Mouse (Mus musculus) cerebellum, adult 2 months (tissue): ENCODE results near the gene Kiss1r. TPM values are rescaled to one million over a fixed set of nuclear protein-coding genes. Genes with fewer than 3 reads are reported as not detected.
"Not testable (repeated sequence)": the region's sequence is repeated elsewhere in the genome, so short reads cannot be mapped to it uniquely, and the experiment has no call there.

Experiments
- DNase-seq, 2 experiments: peaks; one replicate each; pipeline ENCODE4 v3.0.0; 2021
- H3K27ac ChIP-seq: fragments of 200-500 bp; 2 replicates; pipeline ENCODE4 v1.5.1; 2012; ENCODE audit warnings: low read length, control low read depth, inconsistent platforms; ENCODE audit not compliant: insufficient read depth
- H3K27me3 ChIP-seq: fragments of 200-500 bp; 2 replicates; pipeline ENCODE4 v1.6.1; 2012; ENCODE audit warnings: inconsistent platforms, mild to moderate bottlenecking, low read length, moderate library complexity; ENCODE audit not compliant: control insufficient read depth, insufficient read depth
- H3K4me1 ChIP-seq: fragments of 200-500 bp; 2 replicates; pipeline ENCODE4 v1.6.1; 2011; ENCODE audit warnings: low read length; ENCODE audit not compliant: control insufficient read depth, insufficient read depth
- H3K4me3 ChIP-seq: fragments of 200-500 bp; replicated peaks from 2 replicates; pipeline ENCODE3; 2011; ENCODE audit warnings: mild to moderate bottlenecking, low read depth, low read length, control low read depth; ENCODE audit not compliant: insufficient read depth
- CTCF ChIP-seq: fragments of 200-500 bp; IDR thresholded peaks from 2 replicates; pipeline ENCODE4 v1.5.1; 2011; ENCODE audit warnings: low read depth, mild to moderate bottlenecking, control low read depth, low read length, moderate library complexity, borderline replicate concordance; ENCODE audit not compliant: insufficient read depth
- POLR2A ChIP-seq: fragments of 200-500 bp; IDR thresholded peaks from 2 replicates; pipeline ENCODE4 v1.6.1; 2011; ENCODE audit warnings: low read length, control low read depth, borderline replicate concordance; ENCODE audit not compliant: insufficient read depth
- WGBS: fragments of 180-500 bp; shearing (Covaris S2); methylation state at CpG from one replicate; pipeline ENCODE4 v1.1.7; 2018; 5-methylcytosine and 5-hydroxymethylcytosine counted together
- polyA plus RNA-seq: library from polyadenylated mRNA; depleted of rRNA; stranded (reverse); fragments of >200 nt; gene quantifications from 2 replicates; pipeline ENCODE4 v1.2.3, GENCODE M21; 2012

The Kiss1r gene
- polyA plus RNA-seq, 1 experiment = 12.8 TPM

DNA sequence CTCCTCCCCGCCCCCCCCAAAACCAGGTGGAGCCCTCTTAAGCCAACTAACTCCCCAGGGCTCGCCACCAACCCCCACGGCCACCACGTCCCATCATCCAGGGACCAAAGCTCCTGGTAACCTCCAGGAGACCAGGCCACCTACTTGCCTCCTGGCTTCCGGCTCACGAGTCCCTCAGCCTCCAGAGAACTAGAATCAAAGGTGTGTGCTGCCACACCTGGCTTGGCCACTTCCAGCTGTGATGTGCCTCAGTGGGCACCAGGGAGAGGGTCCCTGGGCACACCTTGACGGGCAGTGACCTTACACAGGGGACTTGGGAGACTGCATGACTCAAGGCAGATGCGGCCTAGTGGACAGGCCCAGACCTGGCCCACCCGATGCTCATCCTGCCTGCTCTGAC, 38.9 kb downstream of the Kiss1r start:
- Histone ChIP-seq H3K27me3 (no peaks in the 10 kb centered on the region), H3K4me1 (no peaks in the 10 kb centered on the region; the same call in 1 of the 2 replicates), H3K4me3 (no peak overlapping the region), H3K27ac (no peak overlapping the region)
- no peak for DNase-seq
- TF ChIP-seq CTCF = no peak
- TF ChIP-seq POLR2A = no peak
- 78% methylated on average over 9 of the region's 9 CpGs for WGBS

- TF ChIP-seq POLR2A (no peak), CTCF (no peak)
- whole genome bisulfite sequencing = 36% methylated on average over 4 of the region's 4 CpGs
These were observed 39.9 kb downstream of the Kiss1r start for GRCm38 (mm10) chr10:79956643-79957154.

DNA sequence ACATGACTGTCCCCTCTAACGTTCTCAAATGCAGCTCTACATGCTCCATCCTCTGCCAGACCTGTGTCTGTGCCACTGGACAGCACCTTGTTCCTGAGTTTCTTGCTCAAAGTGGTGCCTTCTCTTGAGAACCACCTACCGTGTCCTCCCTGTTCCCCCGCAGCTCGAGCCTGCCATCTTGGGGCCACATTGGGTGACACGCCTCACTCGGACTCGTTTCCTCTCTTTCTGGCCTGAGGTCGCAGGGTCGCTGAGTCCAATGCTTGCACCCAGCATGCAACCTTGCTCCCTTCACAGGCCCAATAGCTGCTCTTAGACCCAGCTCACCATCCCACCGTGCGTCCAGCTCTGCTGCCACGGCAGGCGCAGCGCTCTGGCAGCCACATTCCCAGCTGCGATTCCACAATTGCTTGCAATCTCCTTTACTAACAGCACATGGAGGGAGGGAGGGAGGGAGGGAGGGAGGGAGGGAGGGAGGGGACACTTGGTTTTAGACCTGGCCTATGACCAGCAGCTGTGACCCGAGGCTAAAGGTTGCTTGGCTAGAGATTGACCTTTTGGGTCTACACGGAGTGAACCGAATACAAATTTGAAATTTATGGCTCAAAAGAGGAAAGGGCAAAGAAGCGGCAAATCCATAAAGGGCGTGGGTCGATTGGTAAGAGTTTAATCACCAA, 41.5 kb downstream of the Kiss1r start:
- DNase-seq = peak; percentile 77 to 87
- peak overlapping the region; percentile 3 for H3K4me3 ChIP-seq
- H3K27me3 ChIP-seq = no peaks in the 10 kb centered on the region
- no peak overlapping the region for H3K27ac ChIP-seq
- no peaks in the 10 kb centered on the region; the same call in 1 of the 2 replicates for H3K4me1 ChIP-seq
- TF ChIP-seq CTCF = peak; percentile 97
- no peak for TF ChIP-seq POLR2A
- 11% methylated on average over 21 of the region's 21 CpGs for WGBS

More at GRCm38 (mm10) chr10:79956643-79957154, 39.9 kb downstream of the Kiss1r start:
- H3K4me1 ChIP-seq = no peaks in the 10 kb centered on the region; the same call in 1 of the 2 replicates
- DNase-seq = no peak
- H3K27ac ChIP-seq = no peak overlapping the region
- H3K27me3 ChIP-seq = no peaks in the 10 kb centered on the region
- no peak overlapping the region for H3K4me3 ChIP-seq

- not testable (repeated sequence) for DNase-seq, H3K4me1 ChIP-seq, H3K27ac ChIP-seq, H3K27me3 ChIP-seq
- H3K4me3 ChIP-seq = peak overlapping the region; percentile 19
- 21% methylated on average over 10 of the region's 10 CpGs for WGBS
These were observed 42.6 kb downstream of the Kiss1r start for GRCm38 (mm10) chr10:79959412-79959811.

DNA sequence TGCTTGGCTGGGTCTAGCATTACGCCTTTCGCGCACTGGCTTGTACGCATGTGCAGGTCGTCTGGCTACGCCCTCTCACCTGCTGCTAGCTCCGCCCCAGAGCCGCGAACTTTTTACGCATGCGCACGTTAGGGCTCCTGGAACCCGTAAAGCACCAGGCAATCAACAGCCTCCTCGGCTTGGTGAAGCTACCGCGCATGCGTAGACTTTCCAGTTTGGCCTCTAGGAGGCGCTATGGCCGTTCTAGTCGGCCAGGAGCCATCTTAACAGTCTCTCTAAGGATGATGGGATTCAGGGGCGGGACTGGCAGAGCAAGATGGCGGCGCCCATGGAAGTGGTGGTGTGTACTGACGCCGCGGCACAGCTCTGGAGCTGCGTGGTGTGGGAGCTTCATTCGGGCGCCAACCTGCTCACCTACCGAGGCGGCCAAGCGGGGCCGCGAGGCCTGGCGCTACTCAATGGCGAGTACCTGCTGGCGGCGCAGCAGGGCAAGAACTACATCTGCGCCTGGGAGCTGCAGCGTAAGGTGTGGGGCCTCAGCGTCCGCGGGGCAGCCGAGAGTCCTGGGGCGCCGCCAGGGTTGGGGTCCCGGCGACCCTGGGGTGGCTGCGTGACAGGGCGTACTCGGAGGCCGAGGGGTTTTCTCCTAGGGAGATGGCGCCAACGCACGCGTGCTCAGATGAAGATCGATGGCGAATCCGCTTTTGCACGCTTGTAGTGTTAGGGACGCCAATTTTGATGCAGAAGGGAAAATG, 43.3 kb downstream of the Kiss1r start, which contains the start of gene Wdr18:
TSS of gene Wdr18 (plus strand) at position 306 of the 755 bp plus-strand sequence.
- Histone ChIP-seq H3K4me1 (no peaks in the 10 kb centered on the region; the same call in 1 of the 2 replicates), H3K27ac (no peak within 1 kb of the TSS), H3K4me3 (peak within 1 kb of the TSS; percentile 72), H3K27me3 (no peaks in the 10 kb centered on the region)
- TF ChIP-seq CTCF (peak; percentile 86), POLR2A (peak; percentile 33; the same call in 1 of the 2 replicates)
- peak; percentile 100 for DNase-seq
- under 1% methylated on average over 61 of the region's 61 CpGs for WGBS

DNA sequence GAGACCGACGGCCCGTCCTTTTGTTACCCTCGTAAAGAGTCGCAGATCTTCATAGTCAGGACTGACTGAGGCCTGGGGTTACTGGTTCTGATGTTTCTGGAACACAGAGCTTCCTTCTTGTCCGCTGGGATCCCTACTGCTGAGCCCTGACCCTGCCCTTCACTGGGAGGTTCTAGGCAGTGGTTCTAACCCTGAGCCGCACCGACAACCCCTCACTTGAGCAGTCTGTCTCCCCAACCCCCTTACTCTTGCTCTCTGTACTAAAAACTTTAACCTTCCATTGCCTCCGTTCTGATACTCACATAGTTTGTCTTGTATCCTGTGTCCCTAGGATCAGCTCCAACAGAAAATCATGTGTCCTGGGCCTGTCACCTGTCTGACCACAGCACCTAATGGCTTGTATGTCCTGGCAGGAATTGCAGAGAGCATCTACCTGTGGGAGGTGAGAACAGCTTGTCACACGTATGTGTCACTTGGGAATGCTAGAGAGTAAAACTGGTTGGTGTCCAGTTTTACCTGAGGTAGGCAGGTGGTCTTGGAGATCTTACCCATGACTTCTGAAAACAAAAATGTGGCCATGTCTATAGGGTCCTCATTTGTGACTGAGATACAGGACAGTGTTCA, 44.0 kb downstream of the Kiss1r start:
- H3K27me3 ChIP-seq = no peaks in the 10 kb centered on the region
- no peak for TF ChIP-seq CTCF
- no peak for TF ChIP-seq POLR2A
- H3K4me1 ChIP-seq = peaks cover 2% of the 10 kb centered on the region; the same call in 1 of the 2 replicates
- H3K4me3 ChIP-seq = peak overlapping the region; percentile 72
- DNase-seq = no peak
- 14% methylated on average over 10 of the region's 10 CpGs for WGBS
- H3K27ac ChIP-seq = no peak overlapping the region

DNA sequence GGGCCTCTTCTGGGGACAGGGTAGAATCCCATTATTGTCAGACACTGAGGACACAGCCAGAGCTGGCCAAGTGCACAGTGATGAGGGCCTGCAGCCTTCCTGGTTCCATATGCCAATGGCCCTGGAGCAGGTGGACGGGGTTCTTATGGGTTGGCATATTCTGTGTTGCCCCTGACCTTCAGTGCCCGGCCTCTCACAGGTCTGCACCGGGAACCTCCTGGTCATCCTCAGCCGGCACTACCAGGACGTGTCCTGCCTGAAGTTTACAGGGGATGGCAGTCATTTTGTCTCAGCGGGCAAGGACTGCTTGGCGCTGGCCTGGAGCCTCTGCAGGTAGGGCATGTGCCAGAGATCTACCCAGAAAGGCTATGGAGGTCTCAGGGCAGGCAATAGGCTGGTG, 48.0 kb downstream of the Kiss1r start:
- WGBS = 97% methylated on average over 7 of the region's 7 CpGs
- no peak for DNase-seq
- H3K27me3 ChIP-seq = no peaks in the 10 kb centered on the region
- H3K4me1 ChIP-seq = peaks cover 36% of the 10 kb centered on the region
- no peak overlapping the region for H3K4me3 ChIP-seq
- no peak for TF ChIP-seq POLR2A
- no peak for TF ChIP-seq CTCF
- H3K27ac ChIP-seq = no peak overlapping the region
